Mouse (Mus musculus): ENCODE results near the gene Mta2.
"Not testable (repeated sequence)": the region's sequence is repeated elsewhere in the genome, so short reads cannot be mapped to it uniquely, and the experiment has no call there.

The Mta2 gene

GRCm38 (mm10) chr19:8967373-8967743, 25.7 kb downstream of the Mta2 start:
- in situ Hi-C loops (cut with MboI), result no loop called here

DNA sequence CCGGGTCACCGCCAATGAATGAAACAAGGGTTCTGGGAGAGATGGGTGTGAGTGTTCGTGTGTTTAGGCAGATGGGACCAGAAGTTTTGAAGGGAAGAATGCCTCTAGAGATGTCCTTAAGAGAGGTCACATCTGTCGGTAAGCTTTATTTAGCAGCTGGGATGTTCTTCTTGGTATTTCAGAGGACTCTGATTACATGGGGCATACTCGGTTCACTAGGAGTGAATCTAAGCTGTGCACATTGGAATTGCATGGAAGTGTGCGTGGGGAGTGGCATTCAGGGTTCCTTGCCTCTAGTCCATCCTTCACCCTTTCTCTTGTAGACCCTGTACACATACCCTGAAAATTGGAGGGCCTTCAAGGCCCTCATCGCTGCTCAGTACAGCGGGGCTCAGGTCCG, 26.2 kb downstream of the Mta2 start:
- in situ Hi-C loops (cut with MboI), result no loop called here

DNA sequence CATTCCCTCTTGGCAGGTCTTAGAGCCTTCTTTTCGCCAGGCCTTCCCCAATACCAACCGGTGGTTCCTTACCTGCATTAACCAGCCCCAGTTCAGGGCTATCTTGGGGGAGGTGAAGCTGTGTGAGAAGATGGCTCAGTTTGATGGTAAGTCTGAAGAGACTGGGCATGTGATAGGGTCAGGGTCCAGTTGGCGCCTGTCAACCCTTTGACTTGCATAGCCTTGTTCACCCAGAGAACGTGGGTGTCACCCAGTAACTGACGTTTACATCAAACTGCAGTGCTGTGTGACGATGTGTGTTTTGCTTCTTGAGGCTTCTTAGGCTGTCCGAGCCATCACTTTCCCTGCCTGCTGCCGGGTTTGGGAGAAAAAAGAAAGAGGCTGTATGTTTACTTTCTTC, 30.8 kb downstream of the Mta2 start:
- in situ Hi-C loops (cut with MboI), result not testable (repeated sequence)

GRCm38 (mm10) chr19:8974638-8975037, 33.0 kb downstream of the Mta2 start:
- in situ Hi-C loops (cut with MboI), result no loop called here

DNA sequence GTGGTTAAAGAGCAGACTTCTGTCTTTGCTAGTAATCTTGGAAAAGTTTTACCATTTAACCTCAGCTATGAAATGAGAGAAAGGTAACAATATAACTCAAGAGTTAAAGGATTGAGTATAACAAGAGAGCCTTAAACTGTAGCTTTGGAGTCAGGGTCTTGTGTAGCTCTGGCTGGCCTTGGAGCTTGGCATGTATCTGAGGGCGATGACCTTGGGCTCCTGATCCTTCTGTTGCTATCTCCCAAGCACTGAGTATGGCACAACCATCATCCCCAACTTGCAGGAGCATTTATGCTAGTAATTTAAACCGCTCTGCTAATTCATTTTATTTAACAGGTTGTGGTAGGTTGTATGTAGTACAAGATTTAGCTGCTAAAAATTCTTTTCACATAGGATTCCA, 33.8 kb downstream of the Mta2 start:
- in situ Hi-C loops (cut with MboI), result no loop called here

DNA sequence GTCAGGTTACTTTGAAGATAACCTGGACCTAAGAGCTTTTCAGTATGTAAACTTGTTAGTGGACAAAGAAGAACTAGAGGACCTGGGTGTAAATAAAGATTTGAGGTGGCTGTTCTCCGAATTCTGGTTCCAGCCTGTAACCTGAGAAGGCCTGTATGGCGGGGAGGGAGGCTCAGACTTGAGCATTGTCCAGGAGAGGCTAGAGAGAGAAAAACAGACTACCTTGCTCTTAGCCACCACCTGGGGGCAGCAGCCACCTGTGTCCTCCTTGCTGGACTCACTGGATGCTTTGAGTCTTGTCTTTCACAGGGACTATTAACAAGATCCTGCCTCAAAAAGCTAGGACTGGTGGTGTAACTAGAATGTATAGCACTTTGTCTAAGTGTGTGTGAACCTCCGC, 34.9 kb downstream of the Mta2 start:
- in situ Hi-C loops (cut with MboI), result no loop called here

DNA sequence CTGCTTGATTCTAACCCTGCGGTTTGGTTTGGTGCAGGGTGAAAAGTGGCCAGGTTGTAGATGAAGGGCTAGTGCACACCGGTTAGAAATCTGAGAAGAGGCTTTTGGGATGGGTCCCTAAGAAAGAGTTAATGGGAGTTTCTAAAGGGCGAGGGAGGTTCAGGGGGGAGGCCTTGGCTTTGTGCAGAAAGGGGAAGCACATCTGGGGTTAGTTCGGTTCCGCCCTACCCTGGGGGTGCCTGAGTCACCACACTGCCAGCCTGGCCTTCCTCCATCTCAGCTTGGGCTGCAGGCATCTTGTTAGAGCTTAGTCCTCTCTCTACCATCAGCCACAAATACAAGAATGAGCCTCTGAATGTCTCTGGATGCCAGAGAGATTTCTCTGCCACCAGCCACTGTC, 39.1 kb downstream of the Mta2 start:
- in situ Hi-C loops (cut with MboI), result no loop called here

DNA sequence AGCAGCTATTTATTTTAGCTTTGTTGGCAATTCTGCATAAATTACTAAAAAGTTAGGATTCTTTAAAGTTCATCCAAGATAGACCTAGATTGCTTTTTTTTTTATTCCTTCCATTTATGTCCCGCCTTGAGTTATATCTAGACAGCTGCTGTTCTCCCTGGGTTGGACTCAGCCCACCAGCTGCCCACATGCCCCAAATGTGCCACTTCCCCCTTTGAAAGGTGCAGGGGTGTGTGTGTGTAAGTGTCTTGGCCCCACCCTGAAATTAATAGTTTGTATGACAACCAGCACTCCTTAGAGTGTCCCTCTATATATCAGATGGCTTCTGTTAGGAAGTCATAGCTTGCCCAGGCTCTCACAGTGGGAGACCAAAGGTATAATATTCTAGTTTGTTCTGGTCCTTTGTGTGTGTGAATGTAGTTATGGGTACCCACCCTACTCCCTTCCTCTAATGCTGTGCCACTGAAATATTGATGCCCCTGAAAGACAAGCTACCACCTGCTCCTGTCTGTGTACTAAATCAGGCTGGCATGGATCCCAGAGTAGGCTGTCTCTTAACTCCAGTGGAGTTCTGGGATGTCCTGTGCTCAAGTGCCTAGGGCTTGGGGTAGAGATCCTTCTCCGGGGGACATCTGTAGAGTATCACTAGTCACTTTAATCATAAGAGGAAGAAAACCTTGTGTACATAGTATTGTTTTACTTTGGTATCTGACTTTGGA, 39.9 kb downstream of the Mta2 start:
- in situ Hi-C loops (cut with MboI), result no loop called here

GRCm38 (mm10) chr19:8982303-8983149, 40.9 kb downstream of the Mta2 start:
- in situ Hi-C loops (cut with MboI), result no loop called here

DNA sequence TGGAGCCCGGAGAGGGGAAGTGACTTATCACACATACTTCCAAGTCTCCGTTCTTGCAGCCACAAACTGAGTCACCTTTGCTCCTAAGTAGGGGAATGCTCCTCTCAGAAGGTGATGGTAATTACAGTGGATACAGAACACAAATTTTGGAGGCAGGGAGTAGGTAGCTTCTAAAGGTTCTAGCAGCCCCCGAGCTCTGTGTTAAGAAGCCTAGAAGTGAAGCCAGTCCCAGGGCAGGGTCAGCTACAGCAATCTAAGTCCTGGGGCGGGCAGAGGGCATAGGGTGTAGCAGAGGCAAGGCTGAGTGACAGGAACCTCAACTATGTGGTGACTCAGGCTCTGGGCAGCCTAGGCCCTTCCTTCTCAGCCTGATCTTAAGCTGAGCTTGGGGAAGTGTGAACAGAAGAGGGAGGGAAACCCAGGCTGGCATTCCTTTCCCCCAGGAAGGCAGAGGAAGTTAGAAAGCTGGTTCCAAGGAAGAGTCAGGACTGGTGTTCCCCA, 41.5 kb downstream of the Mta2 start:
- in situ Hi-C loops (cut with MboI), result no loop called here

GRCm38 (mm10) chr19:8984255-8984868, 42.7 kb downstream of the Mta2 start:
- in situ Hi-C loops (cut with MboI), result no loop called here

GRCm38 (mm10) chr19:8985891-8986290, 44.2 kb downstream of the Mta2 start:
- in situ Hi-C loops (cut with MboI), result no loop called here

DNA sequence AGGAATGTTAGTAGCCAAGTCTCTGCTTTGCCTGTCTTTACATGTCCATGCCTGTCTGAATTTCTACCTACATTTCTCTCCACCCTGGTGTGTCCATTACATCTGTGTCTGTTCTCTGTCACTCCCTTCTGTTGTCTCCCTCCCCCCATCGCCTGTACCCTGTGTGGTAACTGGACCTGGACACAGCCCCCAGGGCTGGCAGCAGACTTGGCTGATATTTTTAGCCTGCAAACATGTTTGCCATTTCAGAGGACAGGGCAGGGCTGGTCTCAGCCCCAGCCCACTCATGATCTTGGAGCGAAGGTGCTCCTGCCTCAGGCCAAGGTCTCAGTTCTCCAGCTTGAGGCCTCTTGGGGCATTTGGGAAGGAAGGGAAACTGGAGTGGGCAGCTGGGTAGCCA, 46.1 kb downstream of the Mta2 start:
- in situ Hi-C loops (cut with MboI), result no loop called here

GRCm38 (mm10) chr19:8988346-8989065, 46.8 kb downstream of the Mta2 start:
- in situ Hi-C loops (cut with MboI), result no loop called here

DNA sequence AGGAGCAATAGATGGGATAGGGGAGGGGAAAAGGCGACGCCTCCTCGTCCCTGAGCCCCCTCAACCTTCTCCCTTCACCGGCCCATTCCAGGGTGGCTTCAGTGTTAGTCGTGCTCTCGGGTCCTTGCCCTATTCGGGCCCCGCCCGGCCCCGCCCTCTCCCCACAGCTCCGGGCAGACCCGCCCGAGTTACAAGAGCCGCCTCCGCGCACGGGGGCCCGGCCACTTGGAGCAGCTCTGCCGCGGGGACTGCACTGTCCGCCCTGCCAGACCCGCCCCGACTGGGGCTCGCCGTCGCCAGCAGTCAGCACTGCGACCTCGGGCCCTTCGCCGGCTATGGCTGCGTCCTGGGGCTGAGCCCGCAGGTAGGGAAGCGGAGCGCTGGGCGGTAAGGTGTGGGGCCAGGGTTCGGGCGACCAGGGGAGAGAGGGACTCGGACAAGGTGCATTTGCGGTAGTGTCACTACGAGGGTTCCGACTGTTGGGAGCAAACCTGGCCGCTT, 47.4 kb downstream of the Mta2 start, which contains the start of gene Ahnak:
Ahnak (plus strand) TSS at position 219 of the 501 bp plus-strand sequence.
- in situ Hi-C loops (cut with MboI), result no loop called here

- in situ Hi-C loops (cut with MboI), result loop anchor here (5.0 kb wide), 1 partner anchor 88 kb away; no protein-coding TSS in a partner anchor
Observed at GRCm38 (mm10) chr19:8989567-8990431, 48.1 kb downstream of the Mta2 start.

DNA sequence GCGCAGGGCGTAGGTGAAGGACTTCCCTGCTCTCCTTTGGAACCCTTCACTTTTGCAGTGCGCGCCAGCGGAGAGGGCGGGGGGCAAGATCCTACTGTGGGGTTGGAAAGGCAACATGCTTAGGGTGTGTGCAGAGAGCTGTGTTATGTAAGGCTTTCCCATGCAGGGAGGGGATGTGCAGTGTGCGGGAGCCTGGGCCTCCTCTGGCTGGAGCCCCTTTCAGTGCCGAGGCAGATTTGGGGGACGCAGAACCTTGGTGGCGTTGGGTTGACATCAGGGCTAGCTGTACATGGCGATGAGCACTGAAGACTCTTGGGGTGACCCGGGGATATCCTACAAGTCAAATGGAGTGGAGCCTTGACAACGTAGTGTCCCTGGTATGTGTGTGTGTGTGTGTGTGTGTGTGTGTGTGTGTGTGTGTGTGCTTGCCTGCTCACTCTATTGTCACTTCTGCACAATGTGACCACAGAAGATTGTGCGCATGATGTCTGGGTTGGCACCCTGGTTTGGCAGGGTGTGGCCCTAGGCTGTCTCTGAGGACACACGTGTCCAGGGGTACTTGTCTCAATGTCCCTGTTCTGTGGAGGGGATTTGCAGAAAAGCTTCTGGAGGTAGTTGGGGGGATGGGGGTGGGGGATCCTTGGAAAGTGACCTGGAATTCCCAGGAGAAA, 48.9 kb downstream of the Mta2 start:
- in situ Hi-C loops (cut with MboI), result loop anchor here (5.0 kb wide), 1 partner anchor 87 kb away; no protein-coding TSS in a partner anchor

DNA sequence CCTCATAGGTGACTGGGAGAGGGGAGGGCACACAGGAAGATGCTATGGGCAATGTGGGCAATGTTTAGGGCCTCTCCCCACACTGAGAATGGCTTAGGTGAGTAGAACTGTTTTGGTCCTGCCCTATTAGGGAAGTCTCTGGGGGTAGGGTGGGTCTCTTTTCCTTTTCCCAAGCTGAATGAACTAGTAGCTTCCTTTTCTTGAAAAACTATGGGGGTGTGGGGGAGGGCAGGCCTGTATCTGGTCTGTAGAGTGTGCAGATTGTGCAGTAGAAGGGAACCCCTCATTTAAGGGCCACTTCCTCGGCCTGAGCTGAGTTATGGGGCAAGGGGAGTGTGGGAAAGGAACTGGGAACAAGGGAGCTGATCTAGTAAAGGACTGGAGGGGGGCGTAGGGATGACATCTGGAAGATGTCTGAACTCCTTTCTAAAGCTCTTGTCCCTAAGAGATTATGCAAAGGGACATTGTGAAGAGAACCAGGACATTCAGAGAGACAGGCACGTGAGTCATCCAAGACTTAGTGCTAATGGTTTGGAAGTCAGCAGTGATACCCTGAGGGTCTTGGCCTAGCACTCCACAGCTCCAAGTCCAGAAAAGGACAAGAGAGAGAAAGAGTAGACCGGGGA, 49.7 kb downstream of the Mta2 start:
- in situ Hi-C loops (cut with MboI), result loop anchor here (5.0 kb wide), 1 partner anchor 86 kb away; no protein-coding TSS in a partner anchor
